Mouse (Mus musculus): ENCODE measurements around the gene Ifit3.
"Not testable (repeated sequence)": the region's sequence is repeated elsewhere in the genome, so short reads cannot be mapped to it uniquely, and the experiment has no call there.

DNA sequence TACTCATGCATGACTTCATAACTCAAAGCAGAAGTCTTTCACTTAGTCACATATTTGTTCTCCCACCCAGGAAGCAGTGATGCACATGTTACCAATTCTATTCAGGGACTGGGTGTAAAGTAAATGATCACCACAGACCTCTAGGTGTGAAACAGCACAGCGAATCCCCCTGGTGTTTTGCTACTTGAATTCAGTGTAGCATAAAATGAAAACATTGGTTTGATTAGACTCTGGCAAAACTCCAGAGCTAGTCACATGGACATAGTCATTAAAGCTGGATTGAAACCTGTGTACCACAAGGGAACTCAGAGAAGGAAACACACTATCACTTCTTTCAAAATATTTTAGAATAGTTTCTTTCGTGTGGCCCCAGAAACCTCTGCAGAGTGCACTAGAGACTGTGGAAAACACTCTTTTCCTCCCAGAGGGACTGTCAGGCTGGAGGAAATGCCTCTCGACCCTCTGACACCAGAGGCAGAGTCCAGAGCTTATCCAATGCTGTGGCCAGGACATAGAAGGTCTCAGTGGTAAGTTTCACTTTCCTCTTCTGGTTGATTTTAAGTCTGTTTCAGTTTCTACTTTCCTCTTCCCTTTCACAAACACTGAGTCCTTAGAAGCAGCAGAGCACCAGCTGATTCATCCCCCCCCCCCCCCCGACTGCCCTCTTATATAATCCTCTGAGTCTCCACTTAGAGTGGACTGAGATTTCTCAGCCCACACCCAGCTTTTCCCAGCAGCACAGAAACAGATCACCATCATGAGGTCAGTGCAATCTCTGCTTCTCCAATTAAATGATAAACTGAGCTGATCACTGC lies 24.1 kb downstream of the Ifit3 start, which contains the start of gene Ifit3b:
- TF ChIP-seq CTCF (IDR thresholded peaks at IDR 0.05; ENCODE audit: insufficient read depth, low read length); POLR2A (IDR thresholded peaks at IDR 0.05; ENCODE audit: borderline replicate concordance, extremely low read depth, low read depth, low read length): not testable (repeated sequence)
